Comparison of ENCODE assay signal across 12 mouse cellular contexts in the genomic region with DNA sequence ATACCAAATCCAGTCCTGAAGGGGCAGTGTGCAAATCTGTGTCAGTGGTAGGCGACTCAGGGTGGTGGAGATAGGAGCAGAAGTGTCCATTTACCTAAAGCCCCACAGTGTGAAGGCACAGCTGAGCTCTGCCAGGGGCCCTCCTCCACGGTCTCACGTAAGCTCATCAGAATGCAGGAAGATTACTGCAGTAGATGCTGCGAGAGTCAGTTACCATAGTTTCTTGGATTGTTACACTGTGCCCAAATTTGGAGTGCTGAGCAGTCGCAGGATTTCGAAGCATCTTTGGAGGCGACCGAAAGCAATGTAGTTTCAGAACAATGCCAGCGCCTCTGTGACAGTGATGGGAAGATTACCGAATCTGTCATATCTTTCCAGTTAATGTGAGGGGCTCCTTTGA.
DNase-seq lines count a peak whose midpoint lies in the region; ATAC-seq and TF ChIP-seq lines count a peak whose summit lies in the region.
"Had no signal": no experiment of that assay in that cellular context is flagged by ENCODE, and none has a peak within 500 bp of the region (broad histone marks: within the 10 kb centered on the region; RNA-seq: fewer than 3 reads in every experiment).

No protein-coding gene starts in this region.

- ATAC-seq in heart, embryonic 12.5 days (ENCODE audit: insufficient number of reproducible peaks, low FRiP score): no peak
- ATAC-seq in midbrain, postnatal 0 days (ENCODE audit: low FRiP score): peak; percentile 49; the same call in 1 of the 2 replicates

- H3K4me2 ChIP-seq in heart, embryonic 12.5 days: no peak overlapping the region
- H3K4me2 ChIP-seq in midbrain, postnatal 0 days (ENCODE audit: low read depth, low read length, poor library complexity, severe bottlenecking): no peak overlapping the region
- H3K4me2 ChIP-seq: embryonic facial prominence, embryonic 13.5 days; lung, embryonic 15.5 days had no signal

- WGBS in heart, embryonic 12.5 days: 79% methylated on average over 10 of the region's 10 CpGs
- 41% methylated on average over 10 of the region's 10 CpGs for WGBS in midbrain, postnatal 0 days

- intact Hi-C loops in heart, postnatal 25 days (cut with DNase I): no loop called here

- H3K36me3 ChIP-seq in heart, embryonic 12.5 days: peaks cover 48% of the 10 kb centered on the region
- 0 out of 2 replicates have a peak, but pooled peaks cover 9% of the 10 kb centered on the region for H3K36me3 ChIP-seq in midbrain, postnatal 0 days (ENCODE audit: insufficient read depth, low read length)

- peaks cover 7% of the 10 kb centered on the region for H3K9me3 ChIP-seq in heart, embryonic 12.5 days (replicated peaks)
- no peaks in the 10 kb centered on the region for H3K9me3 ChIP-seq in midbrain, postnatal 0 days (ENCODE audit: low read length)
- H3K9me3 ChIP-seq: embryonic facial prominence, embryonic 13.5 days; lung, embryonic 15.5 days had no signal

- no peak for TF ChIP-seq CTCF in cortical plate, adult 2 months (IDR thresholded peaks at IDR 0.05; ENCODE audit: extremely low read depth, insufficient read depth, low read length)
- TF ChIP-seq CTCF in midbrain, postnatal 0 days (IDR thresholded peaks at IDR 0.05): no peak; the same call in 1 of the 2 replicates

- peak; percentile 34 for TF ChIP-seq POLR2A in cortical plate, adult 2 months (IDR thresholded peaks at IDR 0.05; ENCODE audit: extremely low read depth, insufficient read depth, low read length)

- peaks cover 37% of the 10 kb centered on the region for H3K4me1 ChIP-seq in heart, embryonic 12.5 days (replicated peaks)
- H3K4me1 ChIP-seq in cortical plate, adult 2 months (ENCODE audit: control insufficient read depth, insufficient read depth, low read length): peaks cover 11% of the 10 kb centered on the region; the same call in 1 of the 2 replicates
- H3K4me1 ChIP-seq in midbrain, postnatal 0 days (ENCODE audit: insufficient read depth, low read length): peaks cover 14% of the 10 kb centered on the region; the same call in 1 of the 2 replicates

- no peaks in the 10 kb centered on the region for H3K27me3 ChIP-seq in heart, embryonic 12.5 days (replicated peaks)
- no peaks in the 10 kb centered on the region for H3K27me3 ChIP-seq in midbrain, postnatal 0 days (ENCODE audit: insufficient read depth, low read length)
- H3K27me3 ChIP-seq: embryonic facial prominence, embryonic 13.5 days; lung, embryonic 15.5 days had no signal

- peak overlapping the region; percentile 3; the same call in 1 of the 2 replicates for H3K27ac ChIP-seq in heart, embryonic 12.5 days (ENCODE audit: poor library complexity, severe bottlenecking)
- H3K27ac ChIP-seq in cortical plate, adult 2 months (ENCODE audit: insufficient read depth, low read length): peak overlapping the region; percentile 65
- peak overlapping the region; percentile 33 for H3K27ac ChIP-seq in midbrain, postnatal 0 days (ENCODE audit: low read depth, low read length)
- H3K27ac ChIP-seq: lung, embryonic 15.5 days had no signal

- H3K4me3 ChIP-seq in heart, embryonic 12.5 days: no peak overlapping the region
- H3K4me3 ChIP-seq in cortical plate, adult 2 months (ENCODE audit: insufficient read depth, low read length): no peak overlapping the region
- no peak overlapping the region for H3K4me3 ChIP-seq in midbrain, postnatal 0 days (ENCODE audit: low read depth, low read length)
- H3K4me3 ChIP-seq: embryonic facial prominence, embryonic 13.5 days; lung, embryonic 15.5 days had no signal

- no peak for DNase-seq in heart, postnatal 25 days (ENCODE audit: low spot score)
- DNase-seq in layer of hippocampus, adult 18-20 months (ENCODE audit: low spot score in 2 of 2): peak; percentile 68 to 75
- no peak for DNase-seq in midbrain, postnatal 0 days (ENCODE audit: low spot score)
- no peak for DNase-seq in c-Kit-positive CD71-positive TER-119-positive erythroid progenitor cells, embryonic 14.5 days (ENCODE audit: low spot score)
- no peak for DNase-seq in gastrocnemius, adult 8-10 months (ENCODE audit: low spot score in 2 of 2)
- DNase-seq in spleen, adult 18-20 months: no peak
- DNase-seq: adrenal gland, adult 8-10 months; cerebellum, adult 2 months had no signal

- no peak overlapping the region for H3K9ac ChIP-seq in heart, embryonic 12.5 days
- no peak overlapping the region for H3K9ac ChIP-seq in midbrain, postnatal 0 days (replicated peaks; ENCODE audit: low read length, poor library complexity, severe bottlenecking)
- H3K9ac ChIP-seq: embryonic facial prominence, embryonic 13.5 days; lung, embryonic 15.5 days had no signal

Comparison
In these comparisons a context has a peak if more than half of its experiments do, and no peak if none do; other contexts are left out.
1. H3K27ac ChIP-seq: peak in every context shown above with its lines; median percentile 65 in cortical plate, adult 2 months; 33 in midbrain, postnatal 0 days; 3 in heart, embryonic 12.5 days.
2. DNase-seq: peak in layer of hippocampus, adult 18-20 months (2 of 2); none in heart, postnatal 25 days (single experiment), midbrain, postnatal 0 days (single experiment), c-Kit-positive CD71-positive TER-119-positive erythroid progenitor cells, embryonic 14.5 days (single experiment), gastrocnemius, adult 8-10 months (0 of 2) and spleen, adult 18-20 months (0 of 2).